Mouse (Mus musculus) embryonic facial prominence, embryonic 14.5 days (tissue): Measurements from ENCODE around the gene Apba1. TPM values are rescaled to one million over a fixed set of nuclear protein-coding genes. Genes with fewer than 3 reads are reported as not detected.

ENCODE experiments used
- ATAC-seq: fragments of 200-750 bp; cut with Nextera tagmentation; 2 replicates; pipeline ENCODE4 v1.8.0; 2017; ENCODE audit warnings: low read depth, moderate number of reproducible peaks, moderate TSS enrichment
- DNase-seq: peaks from one replicate; pipeline ENCODE4 v3.0.0-alpha.2; 2015; ENCODE audit warnings: low spot score
- H3K27ac ChIP-seq: fragments of 300-500 bp; sonication (generic); replicated peaks from 2 replicates; pipeline ENCODE4 v1.5.1; 2014; ENCODE audit warnings: low read depth, mild to moderate bottlenecking, low read length, moderate library complexity
- H3K27me3 ChIP-seq: fragments of 300-500 bp; sonication (generic); replicated peaks from 2 replicates; pipeline ENCODE4 v1.6.1; 2014; ENCODE audit warnings: low read length; ENCODE audit not compliant: control insufficient read depth, insufficient read depth
- H3K36me3 ChIP-seq: fragments of 300-500 bp; sonication (generic); 2 replicates; pipeline ENCODE4 v1.6.1; 2014; ENCODE audit warnings: low read length, mixed read lengths; ENCODE audit not compliant: control insufficient read depth, insufficient read depth
- H3K4me1 ChIP-seq: fragments of 300-500 bp; sonication (generic); 2 replicates; pipeline ENCODE4 v1.6.1; 2014; ENCODE audit warnings: antibody characterized with exemption, low read length; ENCODE audit not compliant: control insufficient read depth, insufficient read depth
- H3K4me2 ChIP-seq: fragments of 300-500 bp; sonication (generic); 2 replicates; pipeline ENCODE4 v1.6.1; 2014; ENCODE audit warnings: low read depth, mild to moderate bottlenecking, low read length, moderate library complexity, mixed read lengths
- H3K4me3 ChIP-seq: fragments of 300-500 bp; sonication (generic); 2 replicates; pipeline ENCODE4 v1.5.1; 2014; ENCODE audit warnings: low read depth, mild to moderate bottlenecking, low read length
- H3K9ac ChIP-seq: fragments of 300-500 bp; sonication (generic); 2 replicates; pipeline ENCODE4 v1.6.1; 2014; ENCODE audit warnings: low read depth, mild to moderate bottlenecking, low read length, moderate library complexity, mixed read lengths
- H3K9me3 ChIP-seq: fragments of 300-500 bp; sonication (generic); 2 replicates; pipeline ENCODE4 v1.6.1; 2016; ENCODE audit warnings: low read length; ENCODE audit not compliant: control insufficient read depth
- WGBS: fragments of 180-500 bp; shearing (Covaris S2); extraction: QIAGEN DNeasy Blood & Tissue Kit; methylation state at CpG from one replicate; pipeline ENCODE4 v1.1.7; 2014; 5-methylcytosine and 5-hydroxymethylcytosine counted together
- polyA plus RNA-seq: library from polyadenylated mRNA; unstranded; fragments of >200 nt; fragmentation: Nextera tagmentation; extraction: Ambion mirVana; gene quantifications from 2 replicates; pipeline ENCODE4 v1.2.1, GENCODE M21; 2014

The Apba1 gene
- 1.7 and 1.9 TPM in 2 replicates for polyA plus RNA-seq

DNA sequence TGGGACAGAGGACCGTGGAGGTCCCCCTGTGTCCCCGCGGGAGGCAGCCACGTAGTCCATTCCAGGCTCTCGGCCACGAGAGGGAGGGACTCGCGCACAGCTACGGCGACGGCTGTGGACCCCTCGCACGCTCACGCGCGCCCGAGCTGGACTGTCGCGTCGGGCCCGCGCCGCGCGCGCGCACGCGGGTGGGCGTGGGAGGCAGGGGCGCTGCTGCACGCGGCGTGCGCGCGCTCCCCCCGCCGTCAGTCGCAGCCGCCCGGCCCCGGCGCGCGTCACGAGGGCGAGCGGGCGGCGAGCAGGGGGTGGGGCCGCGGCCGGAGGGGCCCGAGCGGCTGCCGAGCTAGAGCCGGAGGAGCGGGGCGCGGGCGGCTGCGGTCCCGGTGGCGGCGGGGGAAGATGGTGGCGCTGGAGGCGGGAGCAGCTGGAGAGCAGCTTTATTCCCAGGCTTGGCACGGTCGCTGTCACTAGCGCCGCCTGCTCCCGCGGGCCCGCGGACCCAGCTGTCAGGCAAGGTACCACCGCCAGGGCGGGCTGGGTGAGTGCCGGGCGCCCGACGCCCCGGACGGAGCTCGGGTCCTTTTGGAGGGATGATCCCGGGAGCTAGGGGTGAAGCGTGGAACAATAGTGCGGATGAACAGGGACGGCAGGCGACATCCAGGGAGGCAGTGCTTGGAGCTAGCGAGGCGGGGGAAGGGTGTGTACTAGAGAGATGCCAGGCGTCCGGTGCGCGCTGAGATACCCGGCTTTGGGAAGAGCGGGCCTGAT lies at the start of gene Apba1:
TSS of gene Apba1 (plus strand) at position 334 of the 768 bp plus-strand sequence.
- no peaks in the 10 kb centered on the region for H3K36me3 ChIP-seq
- H3K4me1 ChIP-seq: no peaks in the 10 kb centered on the region
- H3K27me3 ChIP-seq: peaks cover 27% of the 10 kb centered on the region
- peak within 1 kb of the TSS; percentile 91 for H3K27ac ChIP-seq
- DNase-seq (peak; percentile 87), ATAC-seq (peak; percentile 83)
- peak within 1 kb of the TSS; percentile 84 for H3K9ac ChIP-seq
- H3K9me3 ChIP-seq: no peaks in the 10 kb centered on the region
- under 1% methylated on average over 26 of the region's 98 CpGs for WGBS
- peak within 1 kb of the TSS; percentile 73 for H3K4me3 ChIP-seq
- H3K4me2 ChIP-seq: peak within 1 kb of the TSS; percentile 88

DNA sequence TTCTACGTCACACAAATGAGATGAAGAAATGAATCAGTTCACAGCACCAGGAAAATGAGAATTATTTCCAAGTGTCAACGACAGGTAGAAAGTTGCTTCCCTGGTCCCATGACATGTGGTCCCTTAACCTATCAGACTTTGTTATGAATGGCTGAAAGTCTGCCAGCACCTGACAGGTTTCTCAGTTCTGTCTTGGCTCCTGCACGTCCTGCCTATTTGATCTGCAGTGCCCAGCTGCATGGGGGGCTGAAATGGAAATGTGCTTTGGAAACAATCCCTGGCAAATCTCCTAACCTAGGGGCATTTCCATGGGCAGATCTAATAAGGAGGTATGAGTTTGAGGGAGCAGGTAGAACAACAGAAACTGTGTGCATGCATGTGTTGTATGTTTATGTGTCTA lies 12.2 kb upstream of the Apba1 start:
- Histone ChIP-seq H3K4me1 (no peaks in the 10 kb centered on the region), H3K4me3 (no peak overlapping the region), H3K9ac (no peak overlapping the region), H3K36me3 (no peaks in the 10 kb centered on the region), H3K4me2 (no peak overlapping the region), H3K27ac (no peak overlapping the region), H3K9me3 (no peaks in the 10 kb centered on the region), H3K27me3 (no peaks in the 10 kb centered on the region)
- ATAC-seq (no peak), DNase-seq (no peak)
- WGBS: 62% methylated on average over 3 of the region's 3 CpGs

- H3K36me3 ChIP-seq: no peaks in the 10 kb centered on the region
- no peak overlapping the region for H3K27ac ChIP-seq
- H3K27me3 ChIP-seq: peaks cover 27% of the 10 kb centered on the region
- H3K9me3 ChIP-seq: no peaks in the 10 kb centered on the region
- DNase-seq (peak; percentile 30), ATAC-seq (no peak)
- H3K4me1 ChIP-seq: no peaks in the 10 kb centered on the region
- 2% methylated on average over 7 of the region's 7 CpGs for WGBS
- peak overlapping the region; percentile 31 for H3K4me2 ChIP-seq
- no peak overlapping the region for H3K4me3 ChIP-seq
- no peak overlapping the region for H3K9ac ChIP-seq
Measured at GRCm38 (mm10) chr19:23757011-23757410, 1.7 kb upstream of the Apba1 start.

DNA sequence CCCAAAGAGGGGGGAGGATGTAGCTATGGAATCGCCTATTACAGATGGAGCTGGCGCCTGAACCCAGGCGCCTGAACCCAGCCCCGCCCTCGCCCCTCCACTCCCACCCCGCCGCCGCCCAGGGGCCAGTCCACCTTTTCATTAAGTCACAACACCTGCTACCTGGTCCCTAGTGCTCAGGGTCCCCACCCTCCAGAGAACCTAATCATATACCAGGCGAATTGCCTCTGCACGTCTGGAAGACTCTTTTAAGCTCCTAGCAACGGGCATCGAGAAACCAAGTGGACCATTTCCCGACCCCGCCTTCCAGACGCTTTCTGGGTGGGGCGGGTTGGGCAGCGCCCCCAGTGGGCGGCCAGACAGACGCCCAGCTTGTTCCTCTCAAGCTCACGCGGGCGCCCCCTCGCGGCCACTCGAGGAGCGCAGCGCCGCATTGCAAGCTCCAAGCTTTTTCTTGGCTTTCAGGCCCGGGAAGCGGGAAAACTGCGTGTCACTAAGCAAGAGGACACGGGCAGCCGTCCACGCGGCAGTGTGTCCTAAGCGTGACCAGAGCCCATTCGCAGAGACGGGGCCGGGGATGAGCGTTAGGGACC lies 630 bp upstream of the Apba1 start:
- Histone ChIP-seq H3K27ac (peak overlapping the region; percentile 91), H3K36me3 (no peaks in the 10 kb centered on the region), H3K4me1 (no peaks in the 10 kb centered on the region), H3K9ac (peak overlapping the region; percentile 84), H3K4me2 (peak overlapping the region; percentile 88), H3K27me3 (peaks cover 27% of the 10 kb centered on the region), H3K4me3 (peak overlapping the region; percentile 73), H3K9me3 (no peaks in the 10 kb centered on the region)
- ATAC-seq: peak; percentile 86
- DNase-seq: peak; percentile 96
- 0% methylated on average over 34 of the region's 40 CpGs for WGBS

DNA sequence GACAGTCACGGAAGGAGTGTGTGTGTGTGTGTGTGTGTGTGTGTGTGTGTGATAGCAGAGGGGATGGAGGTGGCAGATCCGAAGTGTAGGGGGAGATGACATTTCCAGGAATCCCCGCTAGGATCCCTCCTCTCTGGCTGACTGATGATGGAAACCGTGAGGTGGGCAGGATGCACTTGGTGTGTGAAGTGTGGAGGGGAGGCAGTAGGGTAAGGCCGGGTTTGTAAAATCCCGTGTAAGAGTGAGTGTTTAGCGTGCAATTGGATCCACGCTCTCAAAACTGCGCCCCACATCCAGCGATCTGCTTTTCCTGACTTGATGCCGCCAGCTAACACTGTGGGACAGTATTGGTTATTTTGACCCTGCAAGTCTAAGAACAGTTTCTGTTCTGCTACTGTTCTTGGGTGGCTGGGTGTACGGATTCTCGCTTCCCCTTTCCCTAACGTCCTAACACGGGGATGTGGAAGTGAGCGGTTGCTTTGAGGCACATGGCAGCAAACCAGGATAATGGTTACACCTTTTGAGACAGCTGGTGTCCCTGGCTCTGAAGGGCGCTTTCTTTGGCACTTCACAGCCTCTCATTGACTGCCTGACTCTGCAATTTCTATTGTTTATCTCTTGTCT lies 747 bp downstream of the Apba1 start:
- Histone ChIP-seq H3K4me1 (no peaks in the 10 kb centered on the region), H3K27ac (peak overlapping the region; percentile 91; the same call in 1 of the 2 replicates), H3K4me2 (peak overlapping the region; percentile 88), H3K36me3 (no peaks in the 10 kb centered on the region), H3K9me3 (no peaks in the 10 kb centered on the region), H3K4me3 (peak overlapping the region; percentile 73), H3K27me3 (peaks cover 27% of the 10 kb centered on the region), H3K9ac (peak overlapping the region; percentile 84)
- DNase-seq (no peak), ATAC-seq (0 out of 2 replicates have a peak, but pooled peaks have one; percentile 1)
- 2% methylated on average over 17 of the region's 17 CpGs for WGBS

DNA sequence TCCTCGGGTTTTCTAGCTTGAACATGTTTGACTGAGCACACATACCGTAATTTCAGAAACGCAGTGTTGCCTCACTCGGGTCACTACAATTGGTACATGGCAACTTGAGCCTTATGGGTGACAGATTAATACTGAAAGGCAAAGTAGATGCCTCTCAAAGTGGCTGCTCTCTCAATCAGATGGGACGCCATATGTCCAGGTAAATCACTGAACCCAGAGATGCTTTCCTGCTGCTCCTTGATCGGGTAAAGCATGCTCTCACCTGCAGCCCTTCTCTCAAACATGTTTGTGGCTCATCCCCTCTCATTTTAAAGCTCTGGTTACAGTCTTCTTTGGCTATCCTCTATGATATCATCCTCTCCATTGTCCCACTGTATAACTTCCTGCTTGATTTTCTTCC lies 4.7 kb downstream of the Apba1 start:
- WGBS: 78% methylated on average over 6 of the region's 6 CpGs

GRCm38 (mm10) chr19:23764051-23764450 lies 5.4 kb downstream of the Apba1 start:
- H3K4me3 ChIP-seq: no peak overlapping the region
- no peaks in the 10 kb centered on the region for H3K36me3 ChIP-seq
- H3K27me3 ChIP-seq: peaks cover 25% of the 10 kb centered on the region
- H3K27ac ChIP-seq: no peak overlapping the region
- no peaks in the 10 kb centered on the region for H3K9me3 ChIP-seq
- ATAC-seq: no peak
- H3K4me1 ChIP-seq: no peaks in the 10 kb centered on the region
- DNase-seq: no peak
- H3K9ac ChIP-seq: no peak overlapping the region
- H3K4me2 ChIP-seq: no peak overlapping the region
- WGBS: 57% methylated on average over 2 of the region's 2 CpGs

More for the DNA sequence above, 4.7 kb downstream of the Apba1 start:
- DNase-seq (no peak), ATAC-seq (no peak)
- H3K4me3 ChIP-seq: no peak overlapping the region
- no peak overlapping the region for H3K4me2 ChIP-seq
- no peak overlapping the region for H3K9ac ChIP-seq
- peaks cover 27% of the 10 kb centered on the region for H3K27me3 ChIP-seq
- H3K4me1 ChIP-seq: no peaks in the 10 kb centered on the region
- H3K36me3 ChIP-seq: no peaks in the 10 kb centered on the region
- no peaks in the 10 kb centered on the region for H3K9me3 ChIP-seq
- no peak overlapping the region for H3K27ac ChIP-seq

DNA sequence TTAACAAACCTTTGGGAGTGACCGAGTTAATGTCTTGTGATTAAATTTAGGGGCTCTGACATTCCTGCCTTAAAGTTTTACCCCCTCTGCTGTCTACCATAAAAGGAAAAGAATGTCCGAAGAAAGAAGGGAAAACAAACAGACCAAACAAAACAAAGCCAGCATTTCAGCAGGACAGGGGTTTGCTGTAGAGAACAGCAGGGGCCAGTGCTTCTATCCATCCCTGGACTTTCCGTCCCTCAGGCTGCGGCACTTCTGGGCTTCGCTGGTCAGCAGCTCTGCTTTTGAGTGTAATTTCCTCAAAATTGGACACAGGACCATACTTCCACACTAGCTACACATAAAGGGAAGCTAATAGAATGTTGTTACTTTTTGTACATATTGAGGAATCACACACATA lies 10.2 kb downstream of the Apba1 start:
- Histone ChIP-seq H3K9ac (no peak overlapping the region), H3K36me3 (no peaks in the 10 kb centered on the region), H3K4me1 (no peaks in the 10 kb centered on the region), H3K27ac (no peak overlapping the region), H3K4me3 (no peak overlapping the region), H3K4me2 (no peak overlapping the region), H3K9me3 (no peaks in the 10 kb centered on the region), H3K27me3 (no peaks in the 10 kb centered on the region)
- WGBS: 49% methylated on average over 5 of the region's 5 CpGs
- DNase-seq (no peak), ATAC-seq (no peak)
